Mouse (Mus musculus) cerebellum, adult 9-10 months (tissue): ENCODE data around the gene Mta2.

Source experiments
- DNase-seq: peaks from one replicate; pipeline ENCODE4 v3.0.0; 2022

Gene Mta2

DNA sequence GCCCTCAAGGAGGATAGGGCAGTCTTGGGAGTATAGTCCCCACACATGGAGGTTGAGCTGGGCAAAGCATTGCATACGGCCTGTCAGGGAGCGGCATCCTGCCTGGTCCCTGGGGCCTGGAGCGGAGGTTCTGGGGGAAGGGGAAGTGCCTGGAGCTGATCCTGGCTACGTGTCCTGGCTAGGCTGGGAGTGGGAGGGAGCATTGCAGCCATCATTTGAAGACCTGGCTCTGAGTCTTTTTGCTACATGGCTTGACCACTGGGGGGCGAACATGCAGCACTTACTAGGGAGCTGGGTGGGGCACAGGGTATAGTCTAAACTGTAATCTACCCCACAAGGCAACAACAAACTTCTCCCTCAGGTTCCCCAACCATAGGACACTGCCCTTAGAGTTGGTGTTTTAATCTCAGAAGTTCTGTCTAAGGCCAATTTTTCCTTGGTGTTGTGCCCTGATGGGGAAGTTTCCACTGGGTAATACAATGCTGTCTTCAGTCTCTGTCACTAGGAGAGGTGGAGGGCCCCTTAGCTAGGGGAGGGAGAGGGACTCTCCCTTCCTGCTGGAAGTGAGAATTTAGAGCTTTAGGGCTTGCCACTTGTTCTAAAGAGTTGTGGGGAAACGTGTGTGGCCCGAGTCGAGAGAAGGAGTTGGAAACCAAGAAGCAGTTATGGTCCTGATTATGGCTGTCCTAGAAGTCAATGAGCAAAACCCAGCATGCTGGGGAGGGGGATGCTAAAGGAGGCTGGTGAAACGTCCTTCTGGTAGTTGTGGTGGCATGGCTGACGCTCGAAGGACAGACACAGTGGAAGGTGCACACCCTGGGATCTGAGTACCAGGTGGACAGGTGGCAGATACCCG is 51.3 kb downstream of the Mta2 start:
- DNase-seq = no peak

DNA sequence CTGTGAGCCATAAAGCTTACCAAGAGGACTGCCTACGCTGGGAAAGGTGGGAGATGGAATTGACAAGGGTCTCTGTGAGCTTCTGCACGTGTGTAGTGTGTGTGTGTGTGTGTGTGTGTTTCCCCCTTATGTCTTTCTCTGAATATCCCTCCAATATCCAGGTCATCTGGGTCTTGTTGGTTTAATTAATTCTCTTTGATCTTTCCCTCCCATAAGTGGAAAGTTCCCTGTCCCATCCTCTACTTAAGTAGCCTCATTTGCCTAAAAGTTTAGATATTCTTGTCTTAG is 51.9 kb downstream of the Mta2 start:
- DNase-seq = no peak

DNA sequence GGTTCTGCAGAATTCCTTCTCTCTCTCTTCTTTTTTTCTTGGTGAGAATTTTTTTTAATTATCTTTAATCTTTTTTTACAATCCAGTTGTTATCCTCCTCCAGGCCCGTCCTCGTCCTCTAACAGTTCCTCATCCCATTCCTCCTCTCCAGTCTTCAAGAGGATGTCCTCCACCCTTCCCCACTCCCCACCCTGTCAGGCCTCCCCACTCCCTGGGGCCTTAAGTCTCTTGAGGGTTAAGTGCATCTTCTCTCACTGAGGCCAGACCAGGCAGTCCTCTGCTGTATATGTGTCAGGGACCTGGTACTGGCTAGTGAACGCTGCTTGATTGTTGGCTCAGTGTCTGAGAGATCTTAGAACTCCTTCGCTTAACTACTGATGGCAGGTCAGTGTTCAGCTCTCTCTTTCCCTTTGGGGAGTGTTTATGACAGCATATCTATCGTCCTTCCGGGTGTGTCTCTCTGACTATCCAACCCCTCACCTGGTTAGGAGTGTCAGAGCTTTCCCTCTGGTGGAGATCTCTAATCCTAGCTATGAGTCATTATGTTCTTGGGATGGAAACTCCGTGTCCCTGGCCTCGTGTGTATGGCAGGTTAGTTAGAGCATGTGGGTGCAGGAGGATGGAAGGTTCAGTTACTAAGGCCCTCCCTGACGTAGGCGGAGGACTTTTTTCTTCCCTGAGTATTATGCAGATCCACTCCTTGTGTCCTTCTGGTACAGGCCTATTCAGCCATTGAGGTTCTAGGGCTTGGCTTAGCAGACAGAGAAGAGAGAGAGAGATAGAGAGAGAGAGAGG is 53.3 kb downstream of the Mta2 start:
- no peak for DNase-seq

GRCm38 (mm10) chr19:8996601-8997000 is 54.9 kb downstream of the Mta2 start:
- DNase-seq = no peak

- no peak for DNase-seq
These were observed 55.9 kb downstream of the Mta2 start for GRCm38 (mm10) chr19:8997546-8997945.

DNA sequence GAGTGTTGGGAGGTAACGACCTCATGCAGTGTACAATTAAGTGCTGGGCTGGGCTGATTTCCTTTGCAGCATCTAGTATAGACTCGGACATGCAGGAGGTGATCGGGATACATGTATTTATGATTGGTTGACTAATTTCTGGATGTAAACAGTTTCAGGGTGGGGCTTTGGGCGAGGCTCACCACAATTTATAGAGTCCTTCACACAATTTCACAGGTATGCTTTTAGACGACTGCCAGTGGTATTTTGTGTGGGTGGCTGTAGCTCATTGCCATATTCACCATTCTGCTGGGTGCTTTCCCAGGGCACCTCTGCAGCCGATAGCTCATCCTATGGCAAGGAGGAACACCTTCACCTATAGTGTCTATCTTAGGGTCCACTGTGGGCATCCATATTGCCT is 56.9 kb downstream of the Mta2 start:
- DNase-seq = no peak

DNA sequence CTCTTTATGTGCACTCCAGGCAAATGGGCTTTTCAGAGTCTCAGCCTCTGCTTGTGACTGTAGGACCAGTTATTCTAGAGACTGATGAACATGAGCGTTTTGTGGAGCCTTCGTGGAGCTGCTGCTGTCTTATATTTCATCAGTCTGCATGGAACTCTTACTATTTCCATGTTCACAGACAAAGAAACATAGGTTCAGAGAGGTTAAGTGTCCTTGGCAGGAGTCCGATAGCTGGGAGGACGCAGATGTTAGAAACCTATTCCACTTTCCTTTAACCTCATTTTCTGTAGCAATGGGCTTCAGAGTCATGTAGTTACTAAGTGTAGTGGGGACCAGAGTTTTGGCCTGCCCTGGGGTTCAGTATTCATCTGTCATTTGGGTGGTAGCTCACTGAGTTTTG is 57.5 kb downstream of the Mta2 start:
- DNase-seq = no peak
